Mouse (Mus musculus) gastrocnemius, postnatal 25 days (tissue): ENCODE data around the gene Grm6. TPM values are rescaled to one million over a fixed set of nuclear protein-coding genes. Genes with fewer than 3 reads are reported as not detected.

Source experiments
- DNase-seq: peaks from one replicate; pipeline ENCODE4 v3.0.0; 2022
- total RNA-seq, 2 experiments: library from RNA; stranded (reverse); gene quantifications; 1 replicate in 1 of 2; 2 replicates in 1 of 2; pipeline ENCODE4 v1.2.3; 2021

The Grm6 gene
- total RNA-seq, 2 experiments from 2014 or later = not detected

DNA sequence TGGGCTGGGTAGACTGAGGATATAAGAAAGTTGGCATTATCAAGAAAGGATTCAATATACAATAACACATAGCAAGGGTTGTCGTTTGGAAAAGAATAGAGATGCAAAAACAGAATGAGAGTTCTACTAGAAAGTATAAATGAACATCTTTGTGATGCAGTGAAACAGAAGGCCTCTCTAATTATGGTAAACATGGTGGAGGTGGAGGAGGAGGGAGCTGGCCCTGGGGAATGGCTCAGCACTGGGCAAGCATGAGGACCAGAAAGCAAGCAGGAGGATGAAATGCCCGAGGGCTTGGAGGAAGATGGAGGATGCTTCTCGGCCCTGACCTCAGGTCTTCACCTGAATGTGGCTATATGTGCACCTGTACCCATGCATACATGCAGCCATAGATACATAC lies 64.0 kb downstream of the Grm6 start:
- no peak for DNase-seq

Other genes with a start within 250 kb of the Grm6 start
- 10 to 100 TPM; 15.1 to 16.4 TPM for gene Adamts2, start 248.6 kb upstream of the Grm6 start, total RNA-seq
- gene Zfp354c, start 23.0 kb upstream of the Grm6 start, total RNA-seq = 1 to 10 TPM; 4.3 to 5.0 TPM
- gene Zfp879, start 9.1 kb upstream of the Grm6 start, total RNA-seq = 1 to 10 TPM; 1.6 to 1.8 TPM
- 1 to 10 TPM; 1.8 TPM for gene Zfp454, start 37.0 kb downstream of the Grm6 start, total RNA-seq
- 1 to 10 TPM; 4.5 to 5.4 TPM for gene Zfp2, start 65.5 kb downstream of the Grm6 start, total RNA-seq
- 1 to 10 TPM; 1.3 to 1.7 TPM for gene Zfp354b, start 80.9 kb downstream of the Grm6 start, total RNA-seq
- not detected for gene 4933414I15Rik, start 93.1 kb downstream of the Grm6 start, total RNA-seq
- gene Prop1, start 103.1 kb downstream of the Grm6 start, total RNA-seq = not detected
- gene Olfr1378, start 115.8 kb downstream of the Grm6 start, total RNA-seq = not detected
- gene Olfr1377, start 131.3 kb downstream of the Grm6 start, total RNA-seq = not detected
- gene Olfr51, start 152.9 kb downstream of the Grm6 start, total RNA-seq = not detected
- not detected for gene Olfr54, start 163.6 kb downstream of the Grm6 start, total RNA-seq
- gene Olfr1375, start 197.4 kb downstream of the Grm6 start, total RNA-seq = not detected
- gene Zfp354a, start 208.6 kb downstream of the Grm6 start, total RNA-seq = 1 to 10 TPM; 3.4 to 4.0 TPM